In the genomic region with DNA sequence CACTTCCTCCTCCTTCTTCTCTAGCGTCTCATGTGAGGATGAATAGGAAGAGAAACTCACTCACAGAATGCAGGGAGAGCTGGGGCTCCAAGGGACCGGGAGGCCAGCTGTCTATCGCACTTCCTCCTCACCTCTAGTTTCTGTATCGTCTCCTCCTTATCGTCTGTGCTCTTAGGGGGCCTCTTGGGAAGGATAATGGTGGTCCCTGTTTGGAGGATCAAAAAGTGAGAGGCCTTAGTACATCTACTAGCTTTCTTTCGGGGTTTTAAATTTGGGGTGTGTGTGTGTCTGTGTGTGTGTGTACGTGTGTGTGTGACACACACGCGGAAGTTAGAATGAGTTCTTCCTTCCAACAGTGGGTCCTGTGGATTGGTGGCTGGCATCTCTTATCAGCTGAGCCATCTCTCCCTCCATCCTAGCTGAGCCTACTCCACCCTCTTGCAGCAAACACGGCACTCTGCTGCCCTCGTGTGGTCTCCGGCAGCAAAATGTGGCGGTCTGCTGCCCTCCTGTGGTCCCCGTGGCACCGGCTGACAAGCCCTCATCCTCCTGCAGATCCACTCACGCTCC, we compare ENCODE assay signal across 8 mouse cellular contexts. TPM values are rescaled to one million over a fixed set of nuclear protein-coding genes. Genes with fewer than 3 reads are reported as not detected.
DNase-seq lines count a peak whose midpoint lies in the region; ATAC-seq and TF ChIP-seq lines count a peak whose summit lies in the region.

No protein-coding gene starts in this region.

- H3ac ChIP-seq in myocyte (ENCODE audit: control insufficient read depth, insufficient read length): no peak overlapping the region

- peak overlapping the region; percentile 22 for H3K4me3 ChIP-seq in erythroblast, embryonic 14.5 days (replicated peaks)
- H3K4me3 ChIP-seq in heart, embryonic 12.5 days: peak overlapping the region; percentile 25
- 0 out of 2 replicates have a peak overlapping the region, but pooled peaks have one; percentile 8 for H3K4me3 ChIP-seq in kidney, postnatal 0 days (replicated peaks; ENCODE audit: low read depth, low read length)
- H3K4me3 ChIP-seq in liver, embryonic 11.5 days (ENCODE audit: low read depth, low read length): peak overlapping the region; percentile 40
- no peak overlapping the region for H3K4me3 ChIP-seq in myocyte

- peak overlapping the region; percentile 47; the same call in 1 of the 2 replicates for H3K27ac ChIP-seq in heart, embryonic 12.5 days (ENCODE audit: poor library complexity, severe bottlenecking)
- H3K27ac ChIP-seq in kidney, postnatal 0 days: no peak overlapping the region
- H3K27ac ChIP-seq in liver, embryonic 11.5 days (ENCODE audit: low read depth, low read length): no peak overlapping the region; the same call in 1 of the 2 replicates

- H3K9ac ChIP-seq in heart, embryonic 12.5 days: peak overlapping the region; percentile 73
- H3K9ac ChIP-seq in kidney, postnatal 0 days (ENCODE audit: low read depth, low read length): peak overlapping the region; percentile 43; the same call in 1 of the 2 replicates
- peak overlapping the region; percentile 52 for H3K9ac ChIP-seq in liver, embryonic 11.5 days (ENCODE audit: low read depth, low read length)

- DNase-seq in CD4-positive helper T cell, adult 2 months (ENCODE audit: low read depth, low spot score): peak; percentile 91
- DNase-seq in brain, embryonic 14.5 days (ENCODE audit: low read depth): peak; percentile 97
- peak; percentile 96 for DNase-seq in kidney, postnatal 0 days (ENCODE audit: low spot score)
- peak; percentile 87 for DNase-seq in liver, embryonic 11.5 days (ENCODE audit: low spot score)
- DNase-seq in spleen, postnatal 4 days (ENCODE audit: low spot score in 2 of 2): peak; percentile 88 to 95

- WGBS in heart, embryonic 12.5 days: 7% methylated on average over 16 of the region's 16 CpGs
- 10% methylated on average over 16 of the region's 16 CpGs for WGBS in kidney, postnatal 0 days
- WGBS in liver, embryonic 11.5 days: 7% methylated on average over 16 of the region's 16 CpGs

- peak; percentile 100 for TF ChIP-seq CTCF in brain, embryonic 14.5 days (IDR thresholded peaks at IDR 0.05; ENCODE audit: borderline replicate concordance, extremely low read depth, insufficient read depth, insufficient read length)
- TF ChIP-seq CTCF in kidney, postnatal 0 days (IDR thresholded peaks at IDR 0.05; ENCODE audit: low read depth): peak; percentile 100

- TF ChIP-seq POLR2A in brain, embryonic 14.5 days (IDR thresholded peaks at IDR 0.05; ENCODE audit: borderline replicate concordance, extremely low read depth, insufficient read depth, insufficient read length, poor library complexity, severe bottlenecking): no peak
- TF ChIP-seq POLR2A in myocyte (IDR thresholded peaks at IDR 0.05; ENCODE audit: insufficient read length, low read depth): no peak

- peaks cover 4% of the 10 kb centered on the region for H3K36me3 ChIP-seq in erythroblast, embryonic 14.5 days (ENCODE audit: control insufficient read depth)
- peaks cover 4% of the 10 kb centered on the region; the same call in 1 of the 2 replicates for H3K36me3 ChIP-seq in heart, embryonic 12.5 days
- no peaks in the 10 kb centered on the region for H3K36me3 ChIP-seq in kidney, postnatal 0 days (ENCODE audit: insufficient read depth, low read length)
- H3K36me3 ChIP-seq in liver, embryonic 11.5 days (ENCODE audit: control insufficient read depth, insufficient read depth, low read length): no peaks in the 10 kb centered on the region
- H3K36me3 ChIP-seq in myocyte (ENCODE audit: control insufficient read depth, insufficient read depth): peaks cover 4% of the 10 kb centered on the region

- peaks cover 41% of the 10 kb centered on the region for H3K4me1 ChIP-seq in erythroblast, embryonic 14.5 days (ENCODE audit: control insufficient read depth)
- peaks cover 47% of the 10 kb centered on the region for H3K4me1 ChIP-seq in heart, embryonic 12.5 days (replicated peaks)
- peaks cover 17% of the 10 kb centered on the region; the same call in 1 of the 2 replicates for H3K4me1 ChIP-seq in kidney, postnatal 0 days (replicated peaks; ENCODE audit: insufficient read depth, low read length)
- H3K4me1 ChIP-seq in liver, embryonic 11.5 days (replicated peaks; ENCODE audit: control insufficient read depth, insufficient read depth, low read length): peaks cover 31% of the 10 kb centered on the region

- H3K79me2 ChIP-seq in myocyte (ENCODE audit: control insufficient read depth, insufficient read depth): no peaks in the 10 kb centered on the region

- H3K27me3 ChIP-seq in erythroblast, embryonic 14.5 days (ENCODE audit: control insufficient read depth): no peaks in the 10 kb centered on the region
- no peaks in the 10 kb centered on the region for H3K27me3 ChIP-seq in heart, embryonic 12.5 days (replicated peaks)
- H3K27me3 ChIP-seq in kidney, postnatal 0 days (ENCODE audit: insufficient read depth, low read length): no peaks in the 10 kb centered on the region
- H3K27me3 ChIP-seq in liver, embryonic 11.5 days (replicated peaks; ENCODE audit: control insufficient read depth, insufficient read depth, low read length): no peaks in the 10 kb centered on the region
- H3K27me3 ChIP-seq in myocyte (ENCODE audit: control insufficient read depth, insufficient read depth, insufficient read length): no peaks in the 10 kb centered on the region

- no peaks in the 10 kb centered on the region for H3K9me3 ChIP-seq in erythroblast, embryonic 14.5 days (ENCODE audit: control insufficient read depth, low read length)
- no peaks in the 10 kb centered on the region for H3K9me3 ChIP-seq in heart, embryonic 12.5 days (replicated peaks)
- no peaks in the 10 kb centered on the region for H3K9me3 ChIP-seq in kidney, postnatal 0 days (replicated peaks; ENCODE audit: low read length)
- H3K9me3 ChIP-seq in liver, embryonic 11.5 days (ENCODE audit: control insufficient read depth, low read length): no peaks in the 10 kb centered on the region

- H3K4me2 ChIP-seq in heart, embryonic 12.5 days: peak overlapping the region; percentile 61
- peak overlapping the region; percentile 50 for H3K4me2 ChIP-seq in kidney, postnatal 0 days (ENCODE audit: low read length)
- H3K4me2 ChIP-seq in liver, embryonic 11.5 days: peak overlapping the region; percentile 77
- peak overlapping the region; percentile 55 for H3K4me2 ChIP-seq in myocyte (ENCODE audit: low read depth)

- 0 out of 2 replicates have a peak, but pooled peaks have one; percentile 19 for ATAC-seq in heart, embryonic 12.5 days (ENCODE audit: insufficient number of reproducible peaks, low FRiP score)
- ATAC-seq in kidney, postnatal 0 days (replicated peaks; ENCODE audit: low FRiP score, low read depth): peak; percentile 11; the same call in 1 of the 2 replicates
- ATAC-seq in liver, embryonic 11.5 days (replicated peaks; ENCODE audit: low FRiP score): peak; percentile 63

TF ChIP-seq in myocyte, 11 proteins besides CTCF, POLR2A, EP300 and RAD21:
- TF ChIP-seq MYOG (IDR thresholded peaks at IDR 0.05; ENCODE audit: control insufficient read depth in 1 of 3, insufficient read depth in 1 of 3, insufficient read length in 2 of 3, low read depth in 2 of 3) (peak in 1 of 3 experiments; percentile 38), MYOD1 (IDR thresholded peaks at IDR 0.05; ENCODE audit: control insufficient read depth in 1 of 3, insufficient read length in 2 of 3, low read depth in 2 of 3) (no peak), POLR2AphosphoS2 (IDR thresholded peaks at IDR 0.05; ENCODE audit: insufficient read length, low read depth) (peak; percentile 85)
TF ChIP-seq in myocyte: peak in this region for 2.

RNA-seq across cellular contexts. Expression of a gene that starts 3.2 kb away (rescaled TPM):
- polyA plus RNA-seq in brain, embryonic 14.5 days (2012; rRNA removed): not detected in 2 replicates
- not detected in 2 replicates for polyA plus RNA-seq in erythroblast, embryonic 14.5 days (2012)
- polyA plus RNA-seq in heart, embryonic 12.5 days (2016; fragmentation: Nextera tagmentation; extraction: Ambion mirVana): 1.6 and 2.4 TPM in 2 replicates
- not detected in 2 replicates for polyA plus RNA-seq in kidney, postnatal 0 days (2015; fragmentation: Nextera tagmentation; extraction: Ambion mirVana)
- polyA plus RNA-seq in liver, embryonic 11.5 days (2014; fragmentation: Nextera tagmentation; extraction: Ambion mirVana): 0.49 and 1.0 TPM in 2 replicates
- polyA plus RNA-seq in myocyte (2012; fragmentation: generic; extraction: Trizol): 0.25 TPM

RNA-seq across cellular contexts. Expression of a gene that starts 14.0 kb away (rescaled TPM):
- polyA plus RNA-seq in brain, embryonic 14.5 days (2012; rRNA removed): 30.1 and 39.1 TPM in 2 replicates
- 1.1 TPM in 2 replicates for polyA plus RNA-seq in erythroblast, embryonic 14.5 days (2012)
- 39.2 and 39.3 TPM in 2 replicates for polyA plus RNA-seq in heart, embryonic 12.5 days (2016; fragmentation: Nextera tagmentation; extraction: Ambion mirVana)
- polyA plus RNA-seq in kidney, postnatal 0 days (2015; fragmentation: Nextera tagmentation; extraction: Ambion mirVana): 26.0 and 28.2 TPM in 2 replicates
- polyA plus RNA-seq in liver, embryonic 11.5 days (2014; fragmentation: Nextera tagmentation; extraction: Ambion mirVana): 18.6 and 21.5 TPM in 2 replicates
- polyA plus RNA-seq in myocyte (2012; fragmentation: generic; extraction: Trizol): 22.7 TPM

RNA-seq across cellular contexts. Expression of a gene that starts 16.5 kb away (rescaled TPM):
- 9.5 and 12.4 TPM in 2 replicates for polyA plus RNA-seq in brain, embryonic 14.5 days (2012; rRNA removed)
- polyA plus RNA-seq in erythroblast, embryonic 14.5 days (2012): not detected in 2 replicates
- polyA plus RNA-seq in heart, embryonic 12.5 days (2016; fragmentation: Nextera tagmentation; extraction: Ambion mirVana): 9.2 and 9.5 TPM in 2 replicates
- 1.2 and 1.3 TPM in 2 replicates for polyA plus RNA-seq in kidney, postnatal 0 days (2015; fragmentation: Nextera tagmentation; extraction: Ambion mirVana)
- 0.71 and 1.1 TPM in 2 replicates for polyA plus RNA-seq in liver, embryonic 11.5 days (2014; fragmentation: Nextera tagmentation; extraction: Ambion mirVana)
- 2.5 TPM for polyA plus RNA-seq in myocyte (2012; fragmentation: generic; extraction: Trizol)

RNA-seq across cellular contexts. Expression of a gene that starts 21.0 kb away (rescaled TPM):
- 86.8 and 88.9 TPM in 2 replicates for polyA plus RNA-seq in brain, embryonic 14.5 days (2012; rRNA removed)
- polyA plus RNA-seq in erythroblast, embryonic 14.5 days (2012): 0.01 TPM in 1 of 2 replicates, not detected in the other
- polyA plus RNA-seq in heart, embryonic 12.5 days (2016; fragmentation: Nextera tagmentation; extraction: Ambion mirVana): 5.1 and 5.2 TPM in 2 replicates
- polyA plus RNA-seq in kidney, postnatal 0 days (2015; fragmentation: Nextera tagmentation; extraction: Ambion mirVana): 4.9 and 5.2 TPM in 2 replicates
- polyA plus RNA-seq in liver, embryonic 11.5 days (2014; fragmentation: Nextera tagmentation; extraction: Ambion mirVana): 2.6 and 3.1 TPM in 2 replicates
- polyA plus RNA-seq in myocyte (2012; fragmentation: generic; extraction: Trizol): 30.2 TPM

RNA-seq across cellular contexts. Expression of a gene that starts 22.2 kb away (rescaled TPM):
- polyA plus RNA-seq in brain, embryonic 14.5 days (2012; rRNA removed): 110 and 138 TPM in 2 replicates
- 0.76 and 1.4 TPM in 2 replicates for polyA plus RNA-seq in erythroblast, embryonic 14.5 days (2012)
- polyA plus RNA-seq in heart, embryonic 12.5 days (2016; fragmentation: Nextera tagmentation; extraction: Ambion mirVana): 144 and 150 TPM in 2 replicates
- polyA plus RNA-seq in kidney, postnatal 0 days (2015; fragmentation: Nextera tagmentation; extraction: Ambion mirVana): 241 and 254 TPM in 2 replicates
- polyA plus RNA-seq in liver, embryonic 11.5 days (2014; fragmentation: Nextera tagmentation; extraction: Ambion mirVana): 41.1 and 44.0 TPM in 2 replicates
- 42.6 TPM for polyA plus RNA-seq in myocyte (2012; fragmentation: generic; extraction: Trizol)

Comparison
In these comparisons a context has a peak if more than half of its experiments do, and no peak if none do; other contexts are left out.
1. ATAC-seq: peak in every context shown above with its lines; median percentile 63 in liver, embryonic 11.5 days; 19 in heart, embryonic 12.5 days; 11 in kidney, postnatal 0 days.